Mouse (Mus musculus) common myeloid progenitor, adult 5-6 weeks (primary cell): Measurements from ENCODE around the gene Gm8126. TPM values are rescaled to one million over a fixed set of nuclear protein-coding genes. Genes with fewer than 3 reads are reported as not detected.
"Not testable (repeated sequence)": the region's sequence is repeated elsewhere in the genome, so short reads cannot be mapped to it uniquely, and the experiment has no call there.

Experiments
- ATAC-seq: replicated peaks from 2 replicates; pipeline ENCODE4 v1.8.0; 2016; ENCODE audit warnings: low read depth, mild to moderate bottlenecking, moderate TSS enrichment, inconsistent platforms; ENCODE audit not compliant: poor library complexity, severe bottlenecking
- total RNA-seq: library from RNA; stranded (forward); fragments of 200-1000, 187-1606 nt; gene quantifications from 2 replicates; pipeline ENCODE4 v1.2.3, GENCODE M21; 2017

Gene Gm8126
- not detected in 2 replicates for total RNA-seq

DNA sequence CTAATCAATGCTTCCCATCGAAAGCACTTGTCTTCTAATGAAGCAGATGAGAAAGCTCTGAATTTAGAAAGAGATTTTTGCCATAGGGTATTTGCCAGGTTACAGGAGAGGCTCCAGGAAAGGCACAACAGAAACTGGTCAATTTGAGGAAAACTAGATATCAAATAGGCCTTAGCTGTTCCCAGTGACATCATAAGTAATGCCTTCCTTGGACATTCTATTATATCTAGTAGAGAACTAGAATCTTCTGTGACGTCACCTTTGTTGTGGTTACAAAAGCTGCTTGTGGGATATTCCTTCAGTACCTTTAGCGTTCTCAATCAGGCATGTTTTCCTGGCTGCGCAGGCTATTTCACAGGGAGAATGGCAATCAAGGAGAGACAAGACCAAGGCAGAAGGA, at the start of gene Gm8126:
TSS of gene Gm8126 (plus strand) at position 301 of the 400 bp plus-strand sequence.
- ATAC-seq = not testable (repeated sequence)

- ATAC-seq = not testable (repeated sequence)
These were observed 23.2 kb upstream of the Gm8126 start, which contains the start of gene Gm8122 for GRCm38 (mm10) chr14:43235204-43235603. Gene Gm8122 (minus strand): TSS chr14:43235304.

GRCm38 (mm10) chr14:43237769-43238168, 20.7 kb upstream of the Gm8126 start:
- ATAC-seq = not testable (repeated sequence)

DNA sequence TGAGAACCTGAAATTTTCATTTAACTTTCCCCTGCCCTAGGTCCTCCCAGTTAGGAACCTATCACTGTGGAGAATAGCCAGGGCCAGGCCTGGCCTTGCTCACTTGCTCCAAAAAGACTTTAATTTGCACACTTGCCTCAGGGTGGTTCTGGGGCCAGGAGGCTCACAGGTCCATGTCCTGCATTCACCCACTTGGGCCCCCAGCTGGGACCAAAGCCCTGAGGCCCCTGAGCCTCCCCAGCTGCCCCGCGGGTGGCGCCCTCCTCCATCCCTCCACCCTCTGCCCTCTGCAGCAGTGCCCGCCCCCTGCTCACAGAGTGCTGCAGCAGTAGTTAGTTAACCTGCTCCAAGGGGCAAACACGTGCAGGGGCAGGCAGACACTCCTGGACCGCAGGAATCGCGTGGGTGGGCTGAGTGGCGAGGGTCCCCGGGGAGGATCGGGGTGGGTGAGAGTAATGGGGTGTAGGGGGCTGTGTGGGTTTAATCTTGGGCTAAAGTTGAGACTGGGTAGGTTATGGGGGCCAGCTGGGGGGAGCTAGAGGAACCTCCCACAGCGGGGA, 8.8 kb upstream of the Gm8126 start:
- ATAC-seq = not testable (repeated sequence)

GRCm38 (mm10) chr14:43250549-43251253, 7.7 kb upstream of the Gm8126 start:
- ATAC-seq = not testable (repeated sequence)

DNA sequence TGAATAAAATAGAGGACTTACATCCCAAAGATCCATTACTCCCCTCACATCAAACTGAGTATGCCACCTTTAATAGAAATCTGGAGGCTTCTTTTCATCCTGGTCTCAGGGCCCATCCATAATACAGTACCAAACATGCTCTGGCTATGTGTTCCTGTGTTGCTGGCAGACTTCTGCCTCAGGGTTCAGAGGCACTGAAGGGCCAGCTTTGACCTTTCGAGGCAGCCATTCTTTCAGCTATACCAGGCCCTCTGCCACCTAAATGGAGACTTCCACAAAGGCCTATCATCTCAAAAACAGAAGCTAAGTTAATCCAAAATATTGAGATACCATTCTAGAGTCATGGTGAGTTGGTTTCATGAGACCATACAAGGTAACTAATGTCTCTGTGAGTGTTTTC, 1.9 kb upstream of the Gm8126 start:
- ATAC-seq = not testable (repeated sequence)

- not testable (repeated sequence) for ATAC-seq
These were observed 5.0 kb downstream of the Gm8126 start for GRCm38 (mm10) chr14:43263421-43263820.

DNA sequence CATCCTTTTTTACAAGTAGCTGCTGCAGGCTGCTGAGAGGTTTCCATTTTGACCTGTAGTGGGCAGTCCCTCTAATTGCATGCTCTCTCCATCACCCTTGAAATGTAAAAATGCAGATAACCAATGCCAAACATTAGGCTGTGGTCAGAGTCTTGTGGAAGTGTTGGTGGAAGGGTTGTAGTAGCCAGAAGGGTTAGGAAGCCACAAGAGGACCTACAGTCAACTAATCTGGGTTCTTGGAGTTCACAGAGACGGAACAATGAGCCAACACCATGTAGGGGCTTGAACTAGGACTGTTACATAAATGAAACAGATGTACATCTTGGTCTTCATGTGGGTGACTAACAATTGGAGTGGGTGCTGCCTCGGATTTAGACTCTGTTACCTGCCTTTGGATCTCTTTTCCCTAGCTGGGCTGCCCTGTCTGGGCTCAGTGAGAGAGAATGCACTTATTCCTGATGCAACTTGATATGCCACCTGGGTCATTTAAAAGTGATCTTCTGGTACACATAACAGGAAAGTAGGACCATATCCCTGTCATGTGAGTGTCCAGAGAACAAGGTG, 10.2 kb downstream of the Gm8126 start:
- not testable (repeated sequence) for ATAC-seq

GRCm38 (mm10) chr14:43269211-43269610, 10.8 kb downstream of the Gm8126 start:
- ATAC-seq = not testable (repeated sequence)

DNA sequence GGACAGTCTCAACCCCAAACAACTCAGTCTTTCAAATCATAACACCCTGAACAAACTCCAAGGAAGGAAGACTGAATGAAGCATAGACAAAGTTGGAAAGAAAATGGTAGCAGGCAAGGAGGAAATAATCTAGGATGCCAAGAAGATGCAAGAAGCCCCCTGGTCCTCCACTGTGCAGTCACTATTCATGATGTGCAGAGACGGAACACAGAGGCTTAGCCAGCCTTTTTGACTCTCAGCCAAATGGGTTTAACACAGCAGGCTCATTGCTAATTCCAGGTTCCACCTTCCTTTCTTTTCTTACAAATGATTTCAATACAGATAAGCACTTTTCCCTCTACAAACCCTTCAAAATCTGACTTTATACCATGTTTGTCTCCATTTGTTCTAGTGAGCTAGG, 14.7 kb downstream of the Gm8126 start:
- not testable (repeated sequence) for ATAC-seq

DNA sequence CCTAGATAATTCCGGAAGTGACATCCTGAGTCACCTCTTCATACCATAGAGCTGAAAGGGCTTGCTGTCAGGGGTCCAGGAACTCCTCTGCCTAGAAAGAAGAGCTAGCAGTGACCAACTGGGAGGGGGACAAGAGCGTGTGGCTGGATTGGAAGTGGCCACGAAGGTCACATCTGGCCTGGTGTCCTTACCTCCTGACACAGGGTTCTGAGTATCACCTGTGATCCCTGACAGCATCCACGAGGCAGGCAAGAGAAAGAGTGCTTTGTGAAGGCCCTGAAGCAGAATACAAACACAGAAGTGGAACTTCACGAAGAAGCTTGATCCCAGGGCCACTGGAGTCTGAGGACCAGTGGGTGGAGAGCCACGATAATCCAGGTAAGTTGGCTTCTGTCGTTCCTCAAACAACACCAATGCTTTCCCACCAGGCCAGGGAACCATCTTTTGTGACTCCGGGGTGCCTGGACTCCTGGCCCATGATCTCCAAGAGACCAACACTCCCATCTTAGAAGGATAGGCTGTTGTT, 16.6 kb downstream of the Gm8126 start, which contains the start of gene Gm9732:
TSS of gene Gm9732 (plus strand) at position 51 of the 526 bp plus-strand sequence.
- ATAC-seq = not testable (repeated sequence)

GRCm38 (mm10) chr14:43275752-43276151, 17.3 kb downstream of the Gm8126 start:
- not testable (repeated sequence) for ATAC-seq

DNA sequence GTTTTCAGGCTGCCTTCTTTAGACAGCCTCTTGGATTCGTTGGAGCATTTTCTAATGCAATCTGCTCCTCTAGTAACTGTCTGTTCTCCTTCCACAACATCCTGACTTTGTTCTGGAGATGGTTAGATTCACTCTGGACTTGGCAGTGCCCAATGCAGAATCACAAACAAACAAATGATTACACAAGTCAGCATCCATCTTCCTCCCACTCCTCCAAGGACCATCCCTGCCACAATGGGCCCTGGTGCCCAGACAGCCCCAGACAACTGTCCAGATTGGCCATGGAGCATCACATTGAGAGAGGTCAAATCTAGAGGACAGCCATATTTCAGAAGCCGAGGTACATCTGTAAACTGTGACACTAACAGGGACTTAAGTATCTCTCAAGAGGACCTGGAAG, 19.0 kb downstream of the Gm8126 start:
- not testable (repeated sequence) for ATAC-seq

DNA sequence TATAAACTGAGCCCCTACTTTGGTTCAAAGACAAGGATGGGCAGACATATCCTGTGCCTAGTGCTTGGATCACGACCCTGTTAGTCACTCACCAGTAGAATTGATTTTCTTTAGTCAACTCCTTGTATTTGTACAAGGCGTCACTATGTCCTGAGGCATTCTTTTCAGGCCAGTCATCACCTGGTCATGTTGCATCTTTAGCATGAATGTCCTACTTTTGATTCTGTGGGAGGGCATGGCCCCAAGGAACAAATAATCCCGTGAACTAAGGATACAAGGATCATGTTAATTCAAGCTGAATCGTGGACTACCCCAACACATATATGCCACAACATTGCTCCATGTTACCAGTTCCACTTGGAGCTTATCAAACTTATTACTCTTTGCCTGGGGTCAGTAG, 19.7 kb downstream of the Gm8126 start:
- not testable (repeated sequence) for ATAC-seq

GRCm38 (mm10) chr14:43278681-43279080, 20.2 kb downstream of the Gm8126 start:
- ATAC-seq = not testable (repeated sequence)

- ATAC-seq = not testable (repeated sequence)
These were observed 35.1 kb downstream of the Gm8126 start, which contains the start of gene Gm8127 for GRCm38 (mm10) chr14:43293503-43293902. Gene Gm8127 (minus strand): TSS chr14:43293832.

Other genes starting within 250 kb of the Gm8126 start
- gene Gm10376, start 243.0 kb upstream of the Gm8126 start, total RNA-seq = not detected in 2 replicates
- not detected in 2 replicates for gene Gm8094, start 182.0 kb upstream of the Gm8126 start, total RNA-seq
- gene Gm8104, start 158.0 kb upstream of the Gm8126 start, total RNA-seq = not detected in 2 replicates
- not detected in 2 replicates for gene Gm7233, start 78.8 kb upstream of the Gm8126 start, total RNA-seq
- not detected in 2 replicates for gene Gm8122, start 23.3 kb upstream of the Gm8126 start, total RNA-seq
- not detected in 2 replicates for gene Gm9732, start 16.4 kb downstream of the Gm8126 start, total RNA-seq
- gene Gm8127, start 35.2 kb downstream of the Gm8126 start, total RNA-seq = not detected in 2 replicates
- not detected in 2 replicates for gene 1700001F09Rik, start 89.2 kb downstream of the Gm8126 start, total RNA-seq
- not detected in 2 replicates for gene Gm8138, start 157.7 kb downstream of the Gm8126 start, total RNA-seq